11 mouse cellular contexts compared by ENCODE assay signal in genomic region chr16:93144033-93144432, GRCm38 (mm10).
"Had no signal": no experiment of that assay in that cellular context is flagged by ENCODE, and none has a peak within 500 bp of the region (broad histone marks: within the 10 kb centered on the region; RNA-seq: fewer than 3 reads in every experiment).

No protein-coding gene starts in this region.

- H3K27me3 ChIP-seq: lung, embryonic 15.5 days; neural tube, embryonic 13.5 days had no signal

- H3K9ac ChIP-seq: limb, embryonic 12.5 days; lung, embryonic 15.5 days; neural tube, embryonic 13.5 days had no signal

- H3K4me1 ChIP-seq: lung, embryonic 15.5 days; neural tube, embryonic 13.5 days had no signal

- H3K4me3 ChIP-seq: limb, embryonic 12.5 days; lung, embryonic 15.5 days; neural tube, embryonic 13.5 days had no signal

- ATAC-seq: intestine, postnatal 0 days had no signal

- DNase-seq: kidney, adult 8-10 months; kidney, postnatal 25 days; lung, postnatal 14 days; midbrain, embryonic 14.5 days; right cerebral cortex, postnatal 14 days; thymus, postnatal 4 days had no signal

- H3K9me3 ChIP-seq: limb, embryonic 12.5 days; lung, embryonic 15.5 days; neural tube, embryonic 13.5 days had no signal

- H3K27ac ChIP-seq: limb, embryonic 12.5 days; lung, embryonic 15.5 days; macrophage; neural tube, embryonic 13.5 days had no signal

- H3K4me2 ChIP-seq: limb, embryonic 12.5 days; lung, embryonic 15.5 days; neural tube, embryonic 13.5 days had no signal

- H3K36me3 ChIP-seq: limb, embryonic 12.5 days; lung, embryonic 15.5 days; neural tube, embryonic 13.5 days had no signal
